Mouse (Mus musculus): ENCODE data around the gene Rex2. TPM values are rescaled to one million over a fixed set of nuclear protein-coding genes. Genes with fewer than 3 reads are reported as not detected.
"Not testable (repeated sequence)": the region's sequence is repeated elsewhere in the genome, so short reads cannot be mapped to it uniquely, and the experiment has no call there.

Gene Rex2
- 1 to 10 TPM in 2 of 4 experiments, under 1 TPM in 2; 0.54 to 1.3 (median 0.98) TPM for total RNA-seq (2022)

DNA sequence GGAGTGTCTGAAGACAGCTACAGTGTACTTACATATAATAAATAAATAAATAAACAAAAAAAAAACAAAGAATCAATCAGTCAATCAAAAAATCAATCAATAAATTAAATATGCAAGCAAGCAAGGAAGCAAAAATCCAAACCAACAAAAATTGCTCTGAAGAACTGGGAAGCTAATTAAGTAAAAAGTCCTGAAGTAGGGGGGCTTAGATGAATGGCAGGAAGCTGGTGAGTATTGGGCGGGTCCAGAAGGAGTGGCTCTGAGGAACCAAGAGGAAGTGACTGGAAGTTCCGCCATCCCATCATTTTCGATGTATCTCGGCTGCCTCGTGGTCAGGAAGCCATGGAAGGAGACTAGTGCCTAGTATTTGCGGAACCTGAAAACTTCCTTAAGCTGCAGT lies at the start of gene Rex2:
Rex2 (plus strand) TSS at position 301 of the 400 bp plus-strand sequence.
- DNase-seq: not testable (repeated sequence)

- DNase-seq: not testable (repeated sequence)
Measured at GRCm38 (mm10) chr4:146976581-146976980, 45.1 kb upstream of the Rex2 start.

GRCm38 (mm10) chr4:147018400-147018799 lies 3.2 kb upstream of the Rex2 start:
- not testable (repeated sequence) for DNase-seq

DNA sequence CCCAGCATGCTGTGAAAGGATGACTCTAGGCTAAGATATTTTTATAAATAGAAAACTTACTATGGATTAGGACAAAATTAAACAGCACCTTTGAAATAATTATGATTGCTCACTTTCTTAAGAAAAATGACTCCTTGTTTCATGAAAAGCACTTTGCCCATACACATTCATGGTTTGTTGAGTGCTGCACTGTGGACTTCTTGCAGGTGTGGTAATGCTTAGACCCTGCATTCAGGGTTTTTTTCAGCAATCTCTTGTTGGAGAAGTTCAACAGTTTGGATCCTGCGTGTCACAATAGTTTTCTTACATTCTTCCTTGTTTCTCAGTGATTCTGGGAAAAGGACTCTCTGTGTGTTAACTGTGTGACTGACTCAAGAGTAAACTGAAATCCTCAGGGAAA lies 4.7 kb downstream of the Rex2 start:
- DNase-seq: not testable (repeated sequence)

DNA sequence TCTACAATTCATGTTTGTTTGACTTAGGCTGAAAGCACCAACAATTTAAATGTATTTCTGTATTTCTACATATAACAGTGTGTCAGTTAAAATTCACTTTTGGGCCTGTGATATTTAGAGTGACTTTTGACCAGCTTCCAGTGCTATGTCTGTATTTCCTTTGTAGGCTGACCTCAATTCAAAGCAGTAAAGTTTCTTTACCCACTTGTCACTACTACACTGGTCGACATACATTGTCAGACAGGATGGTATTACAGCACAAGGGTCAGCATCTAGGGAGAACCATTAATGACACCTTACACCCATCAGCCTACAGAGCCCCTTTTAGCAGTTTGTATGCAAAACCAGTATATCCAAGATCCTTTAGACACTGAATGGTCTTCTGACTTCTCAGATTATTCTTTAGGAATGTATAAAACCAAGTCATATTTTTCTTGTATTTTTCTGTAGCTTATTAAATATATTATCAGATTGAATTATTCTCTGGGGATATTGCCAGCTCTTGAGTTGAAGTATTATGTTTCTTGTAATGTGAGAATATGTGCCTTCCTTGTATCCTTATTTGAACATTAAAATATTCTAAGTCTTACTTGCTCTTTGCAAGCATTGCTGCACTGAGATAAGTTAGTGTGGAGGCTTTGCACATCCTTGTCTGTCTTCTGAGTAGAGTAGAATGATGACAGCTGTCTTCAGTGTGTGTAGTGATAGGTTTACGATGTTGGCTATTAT lies 9.8 kb downstream of the Rex2 start:
- not testable (repeated sequence) for DNase-seq

DNA sequence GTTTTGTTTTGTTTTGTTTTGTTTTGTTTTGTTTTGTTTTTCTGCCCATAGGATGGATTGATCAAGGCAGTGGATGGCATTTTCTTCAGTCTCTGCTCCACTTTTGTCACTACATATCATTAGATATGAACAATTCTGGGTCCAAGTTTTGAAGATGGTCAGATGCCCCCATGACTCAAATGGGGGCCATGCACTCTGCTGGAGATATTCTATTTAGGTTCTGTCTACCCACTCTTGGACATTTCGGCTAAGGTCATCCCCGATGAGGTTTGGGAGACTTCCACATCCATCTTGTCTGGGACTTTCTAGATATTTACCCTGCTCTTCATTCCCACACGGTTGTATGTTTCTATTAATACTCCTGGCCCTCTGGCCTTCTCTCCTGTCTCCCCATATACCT lies 42.1 kb downstream of the Rex2 start:
- DNase-seq: not testable (repeated sequence)

- DNase-seq: not testable (repeated sequence)
Measured at GRCm38 (mm10) chr4:147065861-147066260, 44.2 kb downstream of the Rex2 start.

- not testable (repeated sequence) for DNase-seq
Measured at GRCm38 (mm10) chr4:147066380-147066779, 44.7 kb downstream of the Rex2 start.

DNA sequence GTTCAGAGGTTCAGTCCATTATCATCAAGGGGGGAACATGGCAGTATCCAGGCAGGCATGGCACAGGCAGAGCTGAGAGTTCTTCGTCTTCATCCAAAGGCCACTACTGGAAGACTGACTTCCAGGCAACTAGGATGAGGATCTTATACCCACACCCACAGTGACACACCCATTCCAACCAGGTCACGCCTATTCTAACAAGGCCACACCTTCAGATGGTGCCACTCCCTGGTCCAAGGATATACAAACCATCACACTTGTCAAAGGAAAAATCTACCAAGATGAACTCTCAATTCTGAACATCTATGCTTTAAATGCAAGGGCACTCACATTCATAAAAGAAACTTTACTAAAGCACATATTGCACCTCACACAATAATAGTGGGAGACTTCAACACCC lies 74.0 kb downstream of the Rex2 start:
- DNase-seq: not testable (repeated sequence)

DNA sequence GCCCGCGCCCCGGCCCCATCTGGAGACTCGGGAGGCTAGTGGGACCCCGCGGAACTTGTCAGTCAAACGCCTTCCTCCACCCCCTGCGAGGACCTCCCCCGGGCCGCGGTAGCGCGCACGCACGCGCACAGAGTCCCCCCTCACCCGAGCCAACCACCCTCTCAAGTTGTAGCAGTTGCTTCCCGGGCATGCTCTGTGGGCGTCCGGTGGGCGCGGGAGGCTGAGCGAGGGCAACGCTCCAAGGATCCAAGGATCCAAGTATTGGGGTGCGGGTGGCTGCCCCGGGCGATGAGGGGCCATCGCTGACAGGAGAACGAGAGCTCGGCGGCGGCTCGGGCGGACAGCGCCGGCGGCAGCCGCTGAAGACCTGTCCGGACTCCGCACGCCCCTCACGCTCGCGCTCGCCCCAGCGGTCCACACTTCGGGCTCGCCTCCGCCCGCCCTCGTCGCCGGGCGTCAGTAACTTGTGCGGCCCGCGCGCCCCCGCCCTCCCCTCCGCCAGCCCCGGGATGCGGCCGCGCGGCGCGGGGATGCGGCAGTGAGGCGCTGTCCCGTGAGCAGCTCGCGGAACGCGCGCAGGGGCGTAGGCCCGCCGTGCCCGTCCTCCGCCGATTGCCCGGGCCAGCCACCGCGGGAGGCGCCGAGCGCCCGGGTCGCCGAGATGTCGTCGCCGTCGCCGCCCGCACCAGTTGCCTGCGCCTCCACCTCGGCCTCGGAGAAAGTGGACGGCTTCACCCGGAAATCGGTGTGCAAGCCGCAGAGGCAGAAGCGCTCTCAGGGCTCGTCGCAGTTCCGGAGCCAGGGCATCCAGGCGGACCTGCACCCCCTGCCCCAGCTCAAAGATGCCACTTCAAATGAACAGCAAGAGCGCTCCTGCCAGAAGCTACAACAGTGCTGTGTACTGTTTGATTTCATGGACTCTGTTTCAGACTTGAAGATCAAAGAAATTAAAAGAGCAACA lies 80.3 kb downstream of the Rex2 start:
- DNase-seq: not testable (repeated sequence)

- DNase-seq: not testable (repeated sequence)
Measured at GRCm38 (mm10) chr4:147103814-147104213, 82.2 kb downstream of the Rex2 start.

Other genes starting within 250 kb of the Rex2 start
- gene Gm21411, start 112.3 kb upstream of the Rex2 start, total RNA-seq (2022): not detected
- not detected for gene Zfp989, start 49.9 kb upstream of the Rex2 start, total RNA-seq (2022)
- gene Zfp991, start 110.2 kb downstream of the Rex2 start, total RNA-seq (2022): 10 to 100 TPM in 1 of 4 experiments, 1 to 10 TPM in 3; 7.3 to 10.4 (median 8.2) TPM